Mouse (Mus musculus): ENCODE measurements at regions not wholly inside any gene's neighbourhood (a gene's known extent, or its start where the extent isn't known, plus 50 kb on each side); places are given as distances from the start of the nearest gene placed in this dataset.
A peak's percentile ranks its signal among the peaks of the same experiment; 100 is the strongest.
"Not testable (repeated sequence)": the region's sequence is repeated elsewhere in the genome, so short reads cannot be mapped to it uniquely, and the experiment has no call there.

GRCm38 (mm10) chrX:135112109-135112508, 65.3 kb downstream of the Gm15023 start:
- H3K4me3 ChIP-seq (ENCODE audit: insufficient read depth in 1 of 2, low read depth in 2 of 2, low read length in 2 of 2); H3K4me1 ChIP-seq (replicated peaks; ENCODE audit: control insufficient read depth in 2 of 2, insufficient read depth in 2 of 2, low read length in 1 of 2); ATAC-seq (ENCODE audit: insufficient read depth); DNase-seq (ENCODE audit: low read depth in 3 of 3, low spot score in 3 of 3); H3K9ac ChIP-seq (replicated peaks); H3K36me3 ChIP-seq (replicated peaks; ENCODE audit: control insufficient read depth, insufficient read depth, low read depth); H3K4me2 ChIP-seq (ENCODE audit: low read depth); H3K27me3 ChIP-seq (ENCODE audit: control insufficient read depth, insufficient read depth, low read length); H3K9me3 ChIP-seq (ENCODE audit: control insufficient read depth, low read length); H3K27ac ChIP-seq: not testable (repeated sequence)
- peak; percentile 25; the same call in 1 of the 2 replicates for TF ChIP-seq CTCF (IDR thresholded peaks at IDR 0.05; ENCODE audit: low read depth)
- 6% methylated on average over 5 of the region's 7 CpGs for WGBS (ENCODE audit: insufficient replicate concordance)

GRCm38 (mm10) chrX:135110866-135111265, 66.6 kb downstream of the Gm15023 start:
- not testable (repeated sequence) for DNase-seq (ENCODE audit: low read depth in 3 of 3, low spot score in 3 of 3); H3K4me2 ChIP-seq (ENCODE audit: low read depth); H3K4me3 ChIP-seq (ENCODE audit: insufficient read depth in 1 of 2, low read depth in 2 of 2, low read length in 2 of 2); ATAC-seq (ENCODE audit: insufficient read depth); H3K27ac ChIP-seq; H3K36me3 ChIP-seq (replicated peaks; ENCODE audit: control insufficient read depth, insufficient read depth, low read depth); H3K9me3 ChIP-seq (ENCODE audit: control insufficient read depth, low read length); H3K9ac ChIP-seq (replicated peaks); H3K4me1 ChIP-seq (replicated peaks; ENCODE audit: control insufficient read depth in 2 of 2, insufficient read depth in 2 of 2, low read length in 1 of 2); H3K27me3 ChIP-seq (ENCODE audit: control insufficient read depth, insufficient read depth, low read length)
- TF ChIP-seq CTCF (IDR thresholded peaks at IDR 0.05; ENCODE audit: low read depth), result peak; percentile 56
- 18% methylated on average over 4 of the region's 4 CpGs for WGBS (ENCODE audit: insufficient replicate concordance)

DNA sequence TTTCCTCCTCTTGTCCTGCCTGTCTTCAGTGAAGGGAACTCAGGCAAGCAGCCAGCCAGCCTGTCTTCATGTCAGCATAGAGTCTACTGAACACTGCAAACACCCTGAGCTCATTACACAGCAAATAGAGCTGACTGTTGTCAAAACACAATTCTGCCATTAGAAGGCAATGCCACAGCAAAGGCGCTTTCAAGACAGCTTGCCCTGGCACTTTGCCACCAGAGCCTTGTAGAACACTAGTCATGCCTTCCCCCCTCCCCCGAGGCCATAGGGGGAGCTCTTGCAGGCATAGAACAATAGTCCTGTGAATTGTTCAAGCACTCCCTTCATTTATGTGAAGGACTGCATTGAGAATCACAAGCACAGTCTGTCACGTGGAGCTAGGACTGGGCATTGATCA, 75.8 kb downstream of the Gm15023 start:
- no peaks in the 10 kb centered on the region for H3K27me3 ChIP-seq (ENCODE audit: control insufficient read depth, insufficient read depth, low read length)
- no peaks in the 10 kb centered on the region for H3K4me1 ChIP-seq (replicated peaks; ENCODE audit: control insufficient read depth in 2 of 2, insufficient read depth in 2 of 2, low read length in 1 of 2)
- no peaks in the 10 kb centered on the region for H3K9me3 ChIP-seq (ENCODE audit: control insufficient read depth, low read length)
- 43% methylated on average over 3 of the region's 3 CpGs for WGBS (ENCODE audit: insufficient replicate concordance)
- no peak for ATAC-seq (ENCODE audit: insufficient read depth)
- no peak for DNase-seq (ENCODE audit: low read depth in 3 of 3, low spot score in 3 of 3)
- no peak for TF ChIP-seq EP300 (IDR thresholded peaks at IDR 0.05; ENCODE audit: low read depth)
- no peak for TF ChIP-seq CTCF (IDR thresholded peaks at IDR 0.05; ENCODE audit: low read depth)
- H3K4me3 ChIP-seq (ENCODE audit: insufficient read depth in 1 of 2, low read depth in 2 of 2, low read length in 2 of 2), result no peak overlapping the region
- H3K36me3 ChIP-seq (replicated peaks; ENCODE audit: control insufficient read depth, insufficient read depth, low read depth), result no peaks in the 10 kb centered on the region
- no peak overlapping the region for H3K9ac ChIP-seq (replicated peaks)
- no peak overlapping the region for H3K4me2 ChIP-seq (ENCODE audit: low read depth)
- no peak overlapping the region for H3K27ac ChIP-seq

DNA sequence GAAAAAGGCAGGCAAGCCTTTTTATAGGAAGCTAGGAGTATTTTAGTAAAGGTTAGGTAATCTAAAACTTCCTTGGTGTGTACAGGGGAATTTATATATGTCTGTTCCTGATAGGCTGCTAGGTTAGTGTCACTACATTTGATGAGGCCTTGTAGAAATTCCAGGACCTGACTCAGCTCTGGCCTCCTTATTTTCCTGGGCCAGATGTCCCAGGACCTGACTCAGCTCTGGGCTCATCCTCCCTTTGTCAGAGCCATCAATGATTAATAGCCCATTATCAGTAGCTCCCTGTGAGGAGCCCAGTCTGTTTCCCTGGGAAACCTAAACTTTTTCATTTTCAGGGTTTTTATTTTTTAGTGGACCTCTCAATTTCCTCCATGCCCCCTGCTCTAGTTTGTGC, 79.3 kb downstream of the Gm15023 start:
- no peak for TF ChIP-seq EP300 (IDR thresholded peaks at IDR 0.05; ENCODE audit: low read depth)
- TF ChIP-seq CTCF (IDR thresholded peaks at IDR 0.05; ENCODE audit: low read depth), result no peak
- ATAC-seq (ENCODE audit: insufficient read depth) (no peak), DNase-seq (ENCODE audit: low read depth in 3 of 3, low spot score in 3 of 3) (no peak)
- no peak overlapping the region for H3K27ac ChIP-seq
- H3K36me3 ChIP-seq (replicated peaks; ENCODE audit: control insufficient read depth, insufficient read depth, low read depth), result no peaks in the 10 kb centered on the region
- H3K4me3 ChIP-seq (ENCODE audit: insufficient read depth in 1 of 2, low read depth in 2 of 2, low read length in 2 of 2), result no peak overlapping the region
- no peak overlapping the region for H3K4me2 ChIP-seq (ENCODE audit: low read depth)
- no peaks in the 10 kb centered on the region for H3K4me1 ChIP-seq (replicated peaks; ENCODE audit: control insufficient read depth in 2 of 2, insufficient read depth in 2 of 2, low read length in 1 of 2)
- no peak overlapping the region for H3K9ac ChIP-seq (replicated peaks)
- H3K27me3 ChIP-seq (ENCODE audit: control insufficient read depth, insufficient read depth, low read length), result no peaks in the 10 kb centered on the region
- H3K9me3 ChIP-seq (ENCODE audit: control insufficient read depth, low read length), result no peaks in the 10 kb centered on the region

DNA sequence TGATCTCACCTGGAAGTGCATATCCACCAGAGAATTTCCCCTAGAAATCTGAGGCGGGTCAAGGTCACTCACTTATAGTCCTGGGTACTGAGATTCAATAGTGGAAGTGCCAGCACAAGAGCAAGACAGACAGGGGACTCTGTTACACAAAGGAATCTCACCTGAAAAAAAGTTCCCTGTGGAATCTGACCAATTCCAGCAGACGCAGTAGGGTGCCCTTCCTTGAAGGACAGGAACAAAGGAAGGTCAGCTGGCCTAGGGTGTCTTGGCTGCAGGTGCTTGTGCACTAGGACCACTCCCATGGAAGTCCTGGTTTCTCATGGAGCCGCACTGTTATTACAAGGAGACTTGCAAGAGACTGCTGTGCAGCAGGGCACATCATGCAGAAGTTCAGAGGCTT, 81.2 kb downstream of the Gm15023 start:
- H3K4me3 ChIP-seq (ENCODE audit: insufficient read depth in 1 of 2, low read depth in 2 of 2, low read length in 2 of 2), result no peak overlapping the region
- no peak for TF ChIP-seq CTCF (IDR thresholded peaks at IDR 0.05; ENCODE audit: low read depth)
- TF ChIP-seq EP300 (IDR thresholded peaks at IDR 0.05; ENCODE audit: low read depth), result no peak
- H3K4me2 ChIP-seq (ENCODE audit: low read depth), result no peak overlapping the region
- H3K9me3 ChIP-seq (ENCODE audit: control insufficient read depth, low read length), result no peaks in the 10 kb centered on the region
- H3K36me3 ChIP-seq (replicated peaks; ENCODE audit: control insufficient read depth, insufficient read depth, low read depth), result no peaks in the 10 kb centered on the region
- DNase-seq (ENCODE audit: low read depth in 3 of 3, low spot score in 3 of 3) (no peak), ATAC-seq (ENCODE audit: insufficient read depth) (no peak)
- H3K4me1 ChIP-seq (replicated peaks; ENCODE audit: control insufficient read depth in 2 of 2, insufficient read depth in 2 of 2, low read length in 1 of 2), result no peaks in the 10 kb centered on the region
- 34% methylated on average over 3 of the region's 3 CpGs for WGBS (ENCODE audit: insufficient replicate concordance)
- no peaks in the 10 kb centered on the region for H3K27me3 ChIP-seq (ENCODE audit: control insufficient read depth, insufficient read depth, low read length)
- H3K9ac ChIP-seq (replicated peaks), result no peak overlapping the region
- no peak overlapping the region for H3K27ac ChIP-seq

GRCm38 (mm10) chrX:135091074-135091473, 82.1 kb upstream of the Zmat1 start:
- H3K27ac ChIP-seq; H3K9ac ChIP-seq (replicated peaks); H3K36me3 ChIP-seq (replicated peaks; ENCODE audit: control insufficient read depth, insufficient read depth, low read depth); ATAC-seq (ENCODE audit: insufficient read depth); H3K4me3 ChIP-seq (ENCODE audit: insufficient read depth in 1 of 2, low read depth in 2 of 2, low read length in 2 of 2); DNase-seq (ENCODE audit: low read depth in 3 of 3, low spot score in 3 of 3); H3K4me1 ChIP-seq (replicated peaks; ENCODE audit: control insufficient read depth in 2 of 2, insufficient read depth in 2 of 2, low read length in 1 of 2); H3K9me3 ChIP-seq (ENCODE audit: control insufficient read depth, low read length); H3K4me2 ChIP-seq (ENCODE audit: low read depth); H3K27me3 ChIP-seq (ENCODE audit: control insufficient read depth, insufficient read depth, low read length): not testable (repeated sequence)
- peak; percentile 78 for TF ChIP-seq CTCF (IDR thresholded peaks at IDR 0.05; ENCODE audit: low read depth)
- WGBS (ENCODE audit: insufficient replicate concordance), result 0% methylated on average over 2 of the region's 3 CpGs

- not testable (repeated sequence) for H3K9me3 ChIP-seq (ENCODE audit: control insufficient read depth, low read length); ATAC-seq (ENCODE audit: insufficient read depth); H3K9ac ChIP-seq (replicated peaks); H3K27ac ChIP-seq; H3K4me2 ChIP-seq (ENCODE audit: low read depth); H3K4me3 ChIP-seq (ENCODE audit: insufficient read depth in 1 of 2, low read depth in 2 of 2, low read length in 2 of 2); H3K27me3 ChIP-seq (ENCODE audit: control insufficient read depth, insufficient read depth, low read length); DNase-seq (ENCODE audit: low read depth in 3 of 3, low spot score in 3 of 3); H3K4me1 ChIP-seq (replicated peaks; ENCODE audit: control insufficient read depth in 2 of 2, insufficient read depth in 2 of 2, low read length in 1 of 2); H3K36me3 ChIP-seq (replicated peaks; ENCODE audit: control insufficient read depth, insufficient read depth, low read depth)
- WGBS (ENCODE audit: insufficient replicate concordance), result 16% methylated on average over 7 of the region's 7 CpGs
Observed at GRCm38 (mm10) chrX:135087068-135087579, 78.1 kb upstream of the Zmat1 start.

DNA sequence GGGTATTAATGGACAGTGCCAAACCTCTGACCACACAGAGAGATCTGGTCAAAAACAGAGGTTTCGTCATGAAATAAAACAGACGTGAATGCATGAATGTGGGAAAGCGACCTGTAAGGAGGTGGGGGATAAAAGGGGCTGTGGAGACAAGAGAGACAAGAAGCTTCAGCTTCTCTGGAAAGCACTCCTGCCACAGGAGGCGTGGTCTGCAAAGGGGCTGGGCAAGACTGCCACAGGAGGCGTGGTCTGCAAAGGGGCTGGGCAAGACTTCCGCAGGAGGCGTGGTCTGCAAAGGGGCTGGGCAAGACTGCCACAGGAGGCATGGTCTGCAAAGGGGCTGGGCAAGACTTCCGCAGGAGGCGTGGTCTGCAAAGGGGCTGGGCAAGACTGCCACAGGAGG, 77.6 kb upstream of the Zmat1 start:
- 21% methylated on average over 7 of the region's 9 CpGs for WGBS (ENCODE audit: insufficient replicate concordance)
- H3K9ac ChIP-seq (replicated peaks); H3K27ac ChIP-seq; H3K4me3 ChIP-seq (ENCODE audit: insufficient read depth in 1 of 2, low read depth in 2 of 2, low read length in 2 of 2); ATAC-seq (ENCODE audit: insufficient read depth); H3K27me3 ChIP-seq (ENCODE audit: control insufficient read depth, insufficient read depth, low read length); H3K4me2 ChIP-seq (ENCODE audit: low read depth); H3K9me3 ChIP-seq (ENCODE audit: control insufficient read depth, low read length); H3K4me1 ChIP-seq (replicated peaks; ENCODE audit: control insufficient read depth in 2 of 2, insufficient read depth in 2 of 2, low read length in 1 of 2); H3K36me3 ChIP-seq (replicated peaks; ENCODE audit: control insufficient read depth, insufficient read depth, low read depth); DNase-seq (ENCODE audit: low read depth in 3 of 3, low spot score in 3 of 3): not testable (repeated sequence)
